Mouse (Mus musculus): Measurements from ENCODE around the gene Glp2r.

DNA sequence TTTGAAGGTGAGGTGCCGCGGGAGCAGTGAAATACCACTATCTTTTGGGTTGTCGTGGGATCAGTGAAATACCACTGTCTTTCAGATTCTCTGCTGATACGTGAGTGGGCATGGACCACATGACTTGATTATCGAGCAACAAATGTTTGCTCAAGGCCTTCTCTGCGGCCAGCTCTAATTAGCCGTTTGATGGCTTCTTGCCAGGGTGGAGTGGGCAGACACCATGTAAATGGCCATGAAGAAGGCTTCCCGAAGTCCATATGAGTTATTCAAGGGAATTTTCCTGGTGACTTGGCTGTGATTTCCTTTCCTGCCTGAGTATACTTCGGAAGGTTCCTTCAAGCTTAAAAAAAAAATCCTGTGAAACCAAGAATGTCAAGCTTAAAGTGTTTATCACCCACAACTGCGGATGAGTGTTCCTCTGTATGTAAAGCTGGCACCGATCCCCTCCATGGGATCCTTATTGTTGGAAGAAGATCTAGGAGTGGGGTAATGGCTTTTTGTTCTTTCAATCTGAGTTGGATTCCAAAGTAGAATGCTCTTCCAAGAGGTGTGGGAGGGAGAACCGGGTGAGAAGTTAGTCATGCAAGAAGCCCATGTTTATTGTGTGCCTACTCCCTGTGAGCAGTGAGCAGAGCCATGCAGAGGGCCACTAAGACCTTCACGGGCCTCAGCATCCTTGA is 154.3 kb downstream of the Glp2r start:
- TF ChIP-seq POLR2A (IDR thresholded peaks at IDR 0.05; ENCODE audit: extremely low read depth, insufficient read depth, low read length) (no peak), CTCF (IDR thresholded peaks at IDR 0.05; ENCODE audit: low read depth, low read length) (no peak)
